Comparison of ENCODE assay signal across 16 mouse cellular contexts in the genomic region with DNA sequence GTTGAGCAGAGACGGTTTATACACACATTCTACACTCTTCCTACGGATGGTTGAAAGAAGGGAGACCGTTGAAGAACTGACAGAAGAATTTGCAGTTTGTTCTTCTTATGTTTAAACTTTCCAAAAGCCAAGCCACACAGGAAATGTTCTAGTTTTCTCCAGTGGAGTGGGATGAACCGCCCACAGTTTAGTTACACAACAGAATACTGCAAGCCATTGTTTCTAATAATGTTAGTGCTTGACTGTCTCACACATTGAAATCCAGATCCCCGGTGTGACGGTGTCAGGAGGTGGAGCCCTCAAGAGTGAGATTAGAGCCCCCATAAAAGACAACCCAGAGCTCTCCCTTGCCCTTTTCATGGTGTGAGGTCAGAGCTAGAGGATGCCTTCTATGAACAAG.
DNase-seq lines count a peak whose midpoint lies in the region.
"Had no signal": no experiment of that assay in that cellular context is flagged by ENCODE, and none has a peak within 500 bp of the region (broad histone marks: within the 10 kb centered on the region; RNA-seq: fewer than 3 reads in every experiment).

No protein-coding gene starts in this region.

- DNase-seq in frontal cortex, adult 2 months (ENCODE audit: extremely low spot score in 1 of 2, low spot score in 1 of 2): peak; percentile 41 to 67
- DNase-seq in frontal cortex, postnatal 25 days (ENCODE audit: low spot score in 2 of 2): no peak
- peak; percentile 38 for DNase-seq in left cerebral cortex, adult 11 months (ENCODE audit: low spot score)
- DNase-seq in left cerebral cortex, postnatal 10 days (ENCODE audit: extremely low spot score in 1 of 2, low spot score in 2 of 2): no peak
- peak; percentile 56 to 58 for DNase-seq in right cerebral cortex, adult 2 months (ENCODE audit: low spot score in 2 of 2)
- no peak for DNase-seq in right cerebral cortex, postnatal 4 days
- no peak for DNase-seq in thymus, postnatal 4 days
- DNase-seq: adrenal gland, postnatal 10 days; cerebellum, adult 11-12 months; cerebellum, adult 9-11 months; gastrocnemius, postnatal 14 days; kidney, adult 2 months; kidney, postnatal 36 days; lung, postnatal 36 days; thymus, adult 2 months; thymus, postnatal 36 days had no signal

- intact Hi-C loops in left cerebral cortex, postnatal 10 days (cut with DNase I): no loop called here

Comparison
In these comparisons a context has a peak if more than half of its experiments do, and no peak if none do; other contexts are left out.
1. DNase-seq: peak in frontal cortex, adult 2 months (2 of 2), left cerebral cortex, adult 11 months (single experiment) and right cerebral cortex, adult 2 months (2 of 2); none in frontal cortex, postnatal 25 days (0 of 2), left cerebral cortex, postnatal 10 days (0 of 2), right cerebral cortex, postnatal 4 days (single experiment) and thymus, postnatal 4 days (single experiment).